Mouse (Mus musculus): ENCODE results near the gene Pbld1.

DNA sequence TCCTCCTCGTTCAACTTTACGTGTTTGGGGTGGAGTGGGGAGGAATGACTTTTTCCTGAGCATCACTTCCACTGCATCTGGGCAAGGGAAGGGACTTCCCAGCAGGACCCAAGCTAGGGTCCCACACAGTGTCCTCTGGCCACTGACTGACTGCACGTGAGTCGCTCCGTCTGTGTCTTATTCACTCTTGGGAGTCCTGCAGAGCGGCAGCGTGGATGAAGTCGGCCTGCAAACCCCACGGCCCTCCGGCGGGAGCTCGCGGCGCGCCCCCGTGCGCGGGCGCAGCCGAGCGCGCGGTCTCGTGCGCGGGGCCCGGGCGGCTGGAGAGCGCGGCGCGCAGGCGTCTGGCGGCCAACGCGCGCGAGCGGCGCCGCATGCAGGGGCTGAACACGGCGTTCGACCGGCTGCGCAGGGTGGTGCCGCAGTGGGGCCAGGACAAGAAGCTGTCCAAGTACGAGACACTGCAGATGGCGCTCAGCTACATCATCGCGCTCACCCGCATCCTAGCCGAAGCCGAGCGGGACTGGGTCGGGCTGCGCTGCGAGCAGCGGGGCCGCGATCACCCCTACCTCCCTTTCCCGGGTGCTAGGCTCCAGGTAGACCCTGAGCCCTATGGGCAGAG lies 40.1 kb downstream of the Pbld1 start:
- TF ChIP-seq POLR2A (IDR thresholded peaks at IDR 0.05; ENCODE audit: borderline replicate concordance, extremely low read depth, low read depth, low read length) (no peak), CTCF (IDR thresholded peaks at IDR 0.05; ENCODE audit: insufficient read depth, low read length) (no peak)
